Mouse (Mus musculus) spleen, adult 2 months (tissue): ENCODE measurements around the gene Rint1. TPM values are rescaled to one million over a fixed set of nuclear protein-coding genes. Genes with fewer than 3 reads are reported as not detected.

Experiments used
- DNase-seq, 2 experiments: peaks; one replicate each; pipeline versions ENCODE4 v3.0.0 to v3.0.0-alpha.2; 2012 to 2021; ENCODE audit warnings: low spot score in 2 of 2, low read depth in 1 of 2
- H3K27ac ChIP-seq: fragments of 200-500 bp; 2 replicates; pipeline ENCODE4 v1.5.1; 2012; ENCODE audit warnings: low read length, inconsistent platforms; ENCODE audit not compliant: insufficient read depth
- H3K27me3 ChIP-seq: fragments of 200-500 bp; 2 replicates; pipeline ENCODE4 v1.6.1; 2012; ENCODE audit warnings: mild to moderate bottlenecking, moderate library complexity, low read length, inconsistent platforms; ENCODE audit not compliant: control insufficient read depth, insufficient read depth
- H3K36me3 ChIP-seq: fragments of 200-500 bp; 2 replicates; pipeline ENCODE4 v1.6.1; 2012; ENCODE audit warnings: mild to moderate bottlenecking, low read length, inconsistent platforms; ENCODE audit not compliant: control insufficient read depth, insufficient read depth
- H3K4me1 ChIP-seq: fragments of 200-500 bp; 2 replicates; pipeline ENCODE4 v1.6.1; 2011; ENCODE audit warnings: inconsistent platforms; ENCODE audit not compliant: control insufficient read depth, insufficient read depth, insufficient read length
- H3K4me3 ChIP-seq: fragments of 200-500 bp; 2 replicates; pipeline ENCODE4 v1.5.1; 2011; ENCODE audit warnings: mild to moderate bottlenecking, inconsistent platforms; ENCODE audit not compliant: insufficient read depth, insufficient read length; ENCODE audit errors: extremely low read depth
- CTCF ChIP-seq: fragments of 200-500 bp; IDR thresholded peaks from 2 replicates; pipeline ENCODE4 v1.5.1; 2011; ENCODE audit warnings: mild to moderate bottlenecking, inconsistent platforms; ENCODE audit not compliant: insufficient read depth, insufficient read length, insufficient replicate concordance; ENCODE audit errors: extremely low read depth
- POLR2A ChIP-seq: fragments of 200-500 bp; IDR thresholded peaks from 2 replicates; pipeline ENCODE4 v1.6.1; 2011; ENCODE audit warnings: low read depth, low read length, inconsistent platforms
- WGBS: fragments of 180-500 bp; shearing (Covaris S2); methylation state at CpG from one replicate; pipeline ENCODE4 v1.1.7; 2018; 5-methylcytosine and 5-hydroxymethylcytosine counted together
- polyA plus RNA-seq: library from polyadenylated mRNA; depleted of rRNA; stranded (reverse); fragments of >200 nt; gene quantifications from 2 replicates; pipeline ENCODE4 v1.2.3, GENCODE M21; 2012

Rint1 gene
- polyA plus RNA-seq, 1 experiment = 7.2 TPM

DNA sequence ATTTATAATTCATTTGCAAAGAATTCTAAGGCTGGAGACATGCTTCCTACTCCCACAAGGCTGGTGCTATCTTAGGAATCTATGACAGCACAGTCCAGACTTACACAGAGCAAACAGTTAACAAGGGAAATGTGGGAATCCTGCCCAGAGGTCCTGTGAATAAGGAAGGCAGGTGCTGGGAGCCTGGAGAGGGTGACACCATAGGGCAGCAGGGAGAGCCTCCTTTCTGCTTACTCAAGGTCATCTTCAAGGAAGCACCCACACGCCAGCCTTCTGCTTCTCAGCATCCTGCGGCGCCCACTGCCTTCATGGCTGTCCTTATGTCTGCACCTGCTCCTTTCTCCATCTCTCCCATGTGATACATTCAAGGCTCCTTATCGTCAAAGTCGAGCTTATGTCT is 23.0 kb upstream of the Rint1 start:
- TF ChIP-seq POLR2A (no peak), CTCF (no peak)
- H3K4me3 ChIP-seq = no peak overlapping the region
- 98% methylated on average over 5 of the region's 5 CpGs for WGBS
- DNase-seq = no peak
- H3K27me3 ChIP-seq = no peaks in the 10 kb centered on the region
- no peak overlapping the region for H3K27ac ChIP-seq
- H3K4me1 ChIP-seq = no peaks in the 10 kb centered on the region
- H3K36me3 ChIP-seq = peaks cover 12% of the 10 kb centered on the region

DNA sequence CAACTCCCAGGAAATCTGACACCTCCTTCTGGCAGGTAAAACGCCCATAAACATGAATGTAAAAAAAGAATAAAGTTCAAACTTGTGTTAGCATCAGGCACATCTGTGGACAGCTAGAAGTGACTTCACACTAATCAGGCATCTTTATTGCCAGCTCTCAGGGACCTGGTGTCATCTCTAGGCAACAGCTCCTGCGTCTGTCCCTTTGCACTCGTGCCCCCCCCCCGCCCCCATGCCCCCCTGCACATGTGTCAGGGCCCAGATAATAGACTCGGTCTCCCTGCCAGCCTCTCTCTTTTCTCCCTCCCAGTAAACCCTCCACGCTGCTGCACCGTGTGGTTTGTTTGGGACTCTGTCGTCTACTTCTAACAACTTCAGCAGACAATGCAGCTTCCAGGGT is 16.4 kb upstream of the Rint1 start:
- TF ChIP-seq CTCF (no peak), POLR2A (no peak)
- Histone ChIP-seq H3K27ac (no peak overlapping the region), H3K4me3 (no peak overlapping the region), H3K36me3 (peaks cover 10% of the 10 kb centered on the region), H3K27me3 (no peaks in the 10 kb centered on the region), H3K4me1 (no peaks in the 10 kb centered on the region)
- 76% methylated on average over 8 of the region's 8 CpGs for WGBS
- DNase-seq = no peak

DNA sequence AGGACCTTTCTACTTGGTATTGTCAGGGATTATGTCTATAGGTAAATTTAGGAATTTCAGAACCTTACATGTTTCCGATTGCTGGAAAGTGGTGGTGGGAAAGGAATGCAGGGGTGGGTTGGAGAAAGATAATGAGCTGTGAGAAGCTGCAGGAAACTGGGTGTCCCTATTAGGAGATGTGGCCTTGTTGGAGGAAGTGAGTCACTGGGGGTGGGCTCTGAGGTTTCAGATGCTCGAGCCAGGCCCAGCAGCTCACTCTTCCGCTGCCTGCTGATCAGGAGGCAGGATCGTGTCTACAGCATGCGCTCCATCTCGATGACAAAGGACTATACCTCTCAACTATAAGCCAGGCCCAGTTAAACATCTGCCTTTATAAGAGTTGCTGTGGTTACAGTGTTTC is 13.3 kb upstream of the Rint1 start:
- Histone ChIP-seq H3K4me3 (no peak overlapping the region), H3K36me3 (peaks cover 6% of the 10 kb centered on the region), H3K27ac (no peak overlapping the region), H3K27me3 (no peaks in the 10 kb centered on the region), H3K4me1 (no peaks in the 10 kb centered on the region)
- TF ChIP-seq POLR2A (no peak), CTCF (no peak)
- WGBS = 84% methylated on average over 6 of the region's 6 CpGs
- DNase-seq = no peak

DNA sequence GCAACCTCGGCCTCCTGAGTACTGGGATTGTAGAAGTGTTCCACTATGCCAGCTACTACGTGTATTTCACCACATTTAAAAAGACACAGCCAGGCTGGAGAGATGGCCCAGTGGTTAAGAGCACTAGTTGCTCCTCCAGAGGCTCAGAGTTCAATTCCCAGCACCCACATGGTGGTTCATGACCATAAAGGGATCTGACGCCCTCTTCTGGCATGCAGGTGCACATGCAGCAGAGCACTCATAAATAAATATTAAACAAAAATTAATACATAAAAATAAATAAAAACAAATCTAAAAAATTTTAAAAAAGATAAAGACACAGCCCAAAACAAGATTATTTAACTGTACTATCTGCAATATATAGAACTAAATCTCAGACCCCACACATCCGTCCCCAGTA is 7.0 kb upstream of the Rint1 start:
- Histone ChIP-seq H3K36me3 (peaks cover 3% of the 10 kb centered on the region; the same call in 1 of the 2 replicates), H3K27ac (no peak overlapping the region), H3K27me3 (peaks cover 1% of the 10 kb centered on the region; the same call in 1 of the 2 replicates), H3K4me1 (peaks cover 6% of the 10 kb centered on the region), H3K4me3 (no peak overlapping the region)
- no peak for DNase-seq
- TF ChIP-seq CTCF (no peak), POLR2A (no peak)
- 92% methylated on average over 4 of the region's 4 CpGs for WGBS

DNA sequence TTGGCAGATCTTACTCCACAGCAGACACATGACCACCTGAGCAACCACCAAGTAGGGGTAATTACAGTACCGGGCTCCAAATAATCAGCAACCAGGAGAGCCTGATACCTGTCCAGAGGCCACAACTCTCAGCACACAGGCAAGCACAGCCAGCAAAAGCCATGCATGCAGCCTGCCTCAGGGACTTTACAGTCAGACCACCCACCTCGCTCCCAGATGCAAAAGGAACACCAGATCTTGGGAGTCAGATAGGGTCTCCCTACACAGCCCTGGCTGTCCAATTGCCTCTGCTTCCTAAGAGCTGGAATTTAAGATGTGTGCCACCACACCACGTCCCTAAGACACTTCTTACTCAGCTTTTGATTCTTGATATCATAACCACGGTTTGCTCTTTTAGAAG is 6.3 kb upstream of the Rint1 start:
- 0 out of 2 replicates have a peak, but pooled peaks cover 2% of the 10 kb centered on the region for H3K36me3 ChIP-seq
- TF ChIP-seq POLR2A = no peak
- H3K4me1 ChIP-seq = peaks cover 6% of the 10 kb centered on the region
- 85% methylated on average over 4 of the region's 4 CpGs for WGBS
- H3K4me3 ChIP-seq = no peak overlapping the region
- DNase-seq = no peak
- peaks cover 1% of the 10 kb centered on the region; the same call in 1 of the 2 replicates for H3K27me3 ChIP-seq
- H3K27ac ChIP-seq = no peak overlapping the region

DNA sequence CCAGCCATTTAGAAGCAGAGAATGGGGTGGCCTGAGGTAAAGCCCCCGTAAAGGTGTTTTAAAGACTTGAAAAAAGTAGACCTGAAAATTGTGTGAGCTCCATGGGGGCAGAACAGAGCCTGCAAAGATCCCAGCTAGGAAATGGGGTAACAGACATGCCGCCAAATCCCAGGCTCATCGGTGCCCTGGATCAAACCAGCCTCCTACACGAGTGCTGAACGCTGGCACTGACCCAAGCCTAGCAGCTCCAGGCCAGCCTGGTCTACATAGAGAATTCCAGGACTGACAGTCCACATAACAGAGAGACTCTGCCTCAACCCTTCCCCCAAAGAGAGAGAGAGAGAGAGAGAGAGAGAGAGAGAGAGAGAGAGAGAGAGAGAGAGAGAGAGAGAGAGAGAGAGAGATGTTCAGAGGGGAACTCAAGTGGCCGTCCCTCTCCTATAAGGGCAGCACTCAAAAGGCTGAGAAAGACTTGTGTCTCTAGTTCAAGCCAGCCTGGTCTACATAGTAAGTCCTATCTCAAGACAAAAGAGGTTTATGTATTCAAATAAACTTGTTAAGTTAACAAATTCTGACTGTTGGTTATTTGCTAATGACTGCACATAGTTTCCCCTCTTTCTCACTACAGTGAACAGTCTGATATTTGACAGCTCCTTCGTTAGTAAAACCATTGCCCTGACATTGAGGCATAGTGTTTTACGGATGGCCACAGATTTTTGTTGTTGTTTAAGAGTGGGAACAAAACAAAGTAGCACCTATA is 5.3 kb upstream of the Rint1 start:
- WGBS = 63% methylated on average over 8 of the region's 8 CpGs
- DNase-seq = no peak
- Histone ChIP-seq H3K4me1 (peaks cover 8% of the 10 kb centered on the region), H3K36me3 (0 out of 2 replicates have a peak, but pooled peaks cover 2% of the 10 kb centered on the region), H3K4me3 (no peak overlapping the region), H3K27ac (no peak overlapping the region), H3K27me3 (peaks cover 1% of the 10 kb centered on the region; the same call in 1 of the 2 replicates)
- TF ChIP-seq POLR2A (no peak), CTCF (no peak)
